Mouse (Mus musculus) liver, embryonic 13.5 days (tissue): ENCODE measurements around the gene 1810049J17Rik. TPM values are rescaled to one million over a fixed set of nuclear protein-coding genes. Genes with fewer than 3 reads are reported as not detected.
A peak's percentile ranks its signal among the peaks of the same experiment; 100 is the strongest.

Experiments used
- ATAC-seq: fragments of 200-750 bp; cut with Nextera tagmentation; 2 replicates; pipeline ENCODE4 v1.8.0; 2017; ENCODE audit warnings: low read depth, mild to moderate bottlenecking, moderate number of reproducible peaks, moderate library complexity
- DNase-seq: peaks from one replicate; pipeline ENCODE4 v3.0.0; 2022
- H3K27ac ChIP-seq: fragments of 300-500 bp; sonication (generic); 2 replicates; pipeline ENCODE4 v1.5.1; 2015; ENCODE audit warnings: moderate library complexity, mild to moderate bottlenecking, inconsistent platforms
- H3K27me3 ChIP-seq: fragments of 300-500 bp; sonication (generic); 2 replicates; pipeline ENCODE4 v1.6.1; 2015; ENCODE audit warnings: mild to moderate bottlenecking, inconsistent platforms
- H3K36me3 ChIP-seq: fragments of 300-500 bp; sonication (generic); 2 replicates; pipeline ENCODE4 v1.6.1; 2015; ENCODE audit warnings: mild to moderate bottlenecking, inconsistent platforms
- H3K4me1 ChIP-seq: fragments of 300-500 bp; sonication (generic); replicated peaks from 2 replicates; pipeline ENCODE4 v1.6.1; 2015; ENCODE audit warnings: inconsistent platforms
- H3K4me2 ChIP-seq: fragments of 300-500 bp; sonication (generic); 2 replicates; pipeline ENCODE4 v1.6.1; 2015; ENCODE audit warnings: inconsistent platforms, mild to moderate bottlenecking, moderate library complexity
- H3K4me3 ChIP-seq: fragments of 300-500 bp; sonication (generic); replicated peaks from 2 replicates; pipeline ENCODE4 v1.5.1; 2015; ENCODE audit warnings: mild to moderate bottlenecking, inconsistent platforms
- H3K9ac ChIP-seq: fragments of 300-500 bp; sonication (generic); 2 replicates; pipeline ENCODE4 v1.6.1; 2015; ENCODE audit warnings: mild to moderate bottlenecking, inconsistent platforms
- H3K9me3 ChIP-seq: fragments of 300-500 bp; sonication (generic); replicated peaks from 2 replicates; pipeline ENCODE4 v1.6.1; 2016; ENCODE audit warnings: inconsistent platforms
- WGBS: fragments of 180-500 bp; shearing (Covaris S2); methylation state at CpG from one replicate; pipeline ENCODE4 v1.1.7; 2015; ENCODE audit not compliant: insufficient replicate concordance; 5-methylcytosine and 5-hydroxymethylcytosine counted together
- polyA plus RNA-seq: library from polyadenylated mRNA; unstranded; fragments of >200 nt; fragmentation: Nextera tagmentation; extraction: Ambion mirVana; gene quantifications from 2 replicates; pipeline ENCODE4 v1.2.1, GENCODE M21; 2015

Gene 1810049J17Rik
- polyA plus RNA-seq, 1 experiment from 2014 or later, result 0.29 TPM

GRCm38 (mm10) chr15:12346916-12347315 lies 25.2 kb upstream of the 1810049J17Rik start:
- no peak overlapping the region for H3K4me3 ChIP-seq
- H3K9ac ChIP-seq, result no peak overlapping the region
- DNase-seq, result no peak
- 93% methylated on average over 3 of the region's 3 CpGs for WGBS
- H3K4me2 ChIP-seq, result no peak overlapping the region
- peaks cover 9% of the 10 kb centered on the region for H3K4me1 ChIP-seq
- no peaks in the 10 kb centered on the region for H3K9me3 ChIP-seq
- ATAC-seq, result no peak
- peaks cover 68% of the 10 kb centered on the region for H3K36me3 ChIP-seq
- H3K27ac ChIP-seq, result no peak overlapping the region; the same call in 1 of the 2 replicates
- H3K27me3 ChIP-seq, result no peaks in the 10 kb centered on the region

DNA sequence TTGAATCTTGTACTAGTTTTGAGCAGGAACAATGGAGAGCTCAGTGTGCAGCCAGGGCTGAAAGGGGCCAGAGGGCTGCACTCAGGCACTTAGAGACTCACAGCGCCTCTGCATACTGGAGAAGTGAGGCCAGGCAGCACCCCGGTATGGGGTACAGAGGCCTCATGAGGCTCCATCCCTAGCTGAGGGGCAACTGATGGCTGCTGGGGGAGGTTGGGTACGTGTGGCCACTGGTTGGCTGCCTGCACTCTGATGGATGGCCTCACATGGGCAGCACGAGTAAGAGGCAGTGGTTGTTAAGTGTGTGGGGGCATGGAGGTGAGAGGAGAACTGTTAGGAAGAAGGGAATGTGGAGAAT lies 19.7 kb upstream of the 1810049J17Rik start:
- H3K36me3 ChIP-seq, result peaks cover 29% of the 10 kb centered on the region
- H3K4me3 ChIP-seq, result peak overlapping the region; percentile 39
- peak overlapping the region; percentile 66 for H3K9ac ChIP-seq
- peak overlapping the region; percentile 93 for H3K27ac ChIP-seq
- peak overlapping the region; percentile 72 for H3K4me2 ChIP-seq
- ATAC-seq (peak; percentile 78), DNase-seq (peak; percentile 39)
- H3K4me1 ChIP-seq, result peaks cover 57% of the 10 kb centered on the region
- no peaks in the 10 kb centered on the region for H3K27me3 ChIP-seq
- 20% methylated on average over 4 of the region's 4 CpGs for WGBS
- H3K9me3 ChIP-seq, result no peaks in the 10 kb centered on the region

- 24% methylated on average over 5 of the region's 5 CpGs for WGBS
- peak overlapping the region; percentile 93 for H3K27ac ChIP-seq
- peak overlapping the region; percentile 66 for H3K9ac ChIP-seq
- H3K4me3 ChIP-seq, result peak overlapping the region; percentile 39
- H3K27me3 ChIP-seq, result no peaks in the 10 kb centered on the region
- peaks cover 63% of the 10 kb centered on the region for H3K4me1 ChIP-seq
- H3K36me3 ChIP-seq, result peaks cover 26% of the 10 kb centered on the region
- ATAC-seq (peak; percentile 75), DNase-seq (no peak)
- peak overlapping the region; percentile 72 for H3K4me2 ChIP-seq
- no peaks in the 10 kb centered on the region for H3K9me3 ChIP-seq
These were observed 19.1 kb upstream of the 1810049J17Rik start for GRCm38 (mm10) chr15:12340536-12341400.

DNA sequence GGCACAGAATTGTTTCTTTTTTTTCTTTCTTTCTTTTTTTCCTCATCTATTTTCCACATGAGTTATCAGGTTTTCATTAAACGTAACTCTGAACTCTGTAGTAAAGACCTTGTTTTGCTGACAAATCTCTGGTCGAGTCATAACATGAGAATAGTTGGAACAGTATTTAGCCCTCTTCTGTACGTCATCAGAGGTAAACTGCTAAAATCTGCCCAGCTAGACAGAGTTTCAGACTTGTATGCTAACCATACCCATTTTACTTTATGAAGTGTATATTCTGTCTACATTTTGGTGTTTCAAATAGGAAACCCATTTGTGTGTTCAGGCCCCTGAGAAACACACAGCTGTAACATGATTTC lies 16.1 kb upstream of the 1810049J17Rik start:
- Histone ChIP-seq H3K27me3 (no peaks in the 10 kb centered on the region), H3K4me1 (peaks cover 87% of the 10 kb centered on the region), H3K36me3 (peaks cover under 1% of the 10 kb centered on the region; the same call in 1 of the 2 replicates), H3K4me2 (no peak overlapping the region), H3K9me3 (no peaks in the 10 kb centered on the region), H3K27ac (peak overlapping the region; percentile 73), H3K4me3 (no peak overlapping the region), H3K9ac (no peak overlapping the region)
- 33% methylated on average over 3 of the region's 3 CpGs for WGBS
- no peak for DNase-seq
- no peak for ATAC-seq

DNA sequence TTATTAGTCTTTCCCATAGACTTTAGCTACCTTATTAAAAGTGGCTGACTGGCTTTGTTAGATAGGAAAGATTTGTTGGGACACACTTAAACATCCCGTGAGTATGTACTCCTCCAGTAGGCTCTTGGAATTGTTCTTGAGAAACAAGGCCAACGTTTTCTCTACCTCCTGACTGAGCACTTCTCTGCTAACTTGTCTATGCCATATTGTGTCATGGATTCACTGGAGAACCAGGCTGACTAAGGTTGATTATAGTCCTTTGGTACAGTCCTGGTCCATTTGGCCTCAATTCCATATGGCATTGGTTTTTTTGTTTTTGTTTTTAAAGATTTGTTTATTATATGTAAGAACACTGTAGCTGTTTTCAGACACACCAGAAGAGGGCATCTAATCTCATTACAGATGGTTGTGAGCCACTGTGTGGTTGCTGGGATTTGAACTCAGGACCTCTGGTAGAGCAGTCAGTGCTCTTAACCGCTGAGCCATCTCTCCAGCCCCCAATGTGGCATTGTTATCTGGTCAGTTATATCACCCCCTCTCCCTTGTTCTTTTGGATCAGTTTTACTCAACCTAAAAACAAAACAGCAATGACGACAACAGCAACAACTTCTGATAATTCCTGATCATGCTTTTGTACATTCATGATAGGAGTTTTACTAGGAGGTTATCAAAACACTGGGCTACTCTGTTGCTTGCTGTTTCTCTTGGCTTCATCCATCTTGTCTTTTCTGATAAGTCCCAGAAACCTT lies 15.5 kb upstream of the 1810049J17Rik start:
- H3K4me2 ChIP-seq, result peak overlapping the region; percentile 25; the same call in 1 of the 2 replicates
- H3K9me3 ChIP-seq, result no peaks in the 10 kb centered on the region
- DNase-seq (peak; percentile 52), ATAC-seq (peak; percentile 27)
- WGBS, result 40% methylated on average over 4 of the region's 4 CpGs
- peak overlapping the region; percentile 73 for H3K27ac ChIP-seq
- H3K36me3 ChIP-seq, result 0 out of 2 replicates have a peak, but pooled peaks cover 5% of the 10 kb centered on the region
- H3K27me3 ChIP-seq, result no peaks in the 10 kb centered on the region
- H3K9ac ChIP-seq, result no peak overlapping the region
- H3K4me3 ChIP-seq, result no peak overlapping the region
- peaks cover 87% of the 10 kb centered on the region for H3K4me1 ChIP-seq

DNA sequence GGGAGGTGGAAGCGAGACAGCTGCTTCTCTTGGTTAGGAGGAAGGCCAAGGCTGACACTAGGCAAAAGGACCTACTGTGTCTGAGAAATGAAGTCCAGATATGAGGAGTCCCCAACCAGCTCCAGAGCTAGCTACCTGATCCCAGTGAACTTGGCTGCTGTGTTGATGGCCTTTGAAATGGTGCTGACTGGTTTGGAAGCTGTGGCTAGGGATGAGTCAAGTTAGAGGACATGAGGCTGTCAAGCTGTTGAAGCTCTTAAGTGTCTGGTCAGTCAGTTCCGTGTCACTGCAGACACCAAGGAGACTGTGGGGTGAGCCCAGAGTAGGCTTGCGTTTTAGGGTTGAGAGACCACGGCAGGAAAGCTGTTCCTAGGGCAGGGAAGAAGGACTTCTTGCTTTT lies 12.7 kb upstream of the 1810049J17Rik start:
- DNase-seq (no peak), ATAC-seq (no peak)
- H3K4me3 ChIP-seq, result no peak overlapping the region
- H3K9ac ChIP-seq, result peak overlapping the region; percentile 23; the same call in 1 of the 2 replicates
- H3K4me2 ChIP-seq, result no peak overlapping the region
- WGBS, result 70% methylated on average over 4 of the region's 4 CpGs
- H3K27ac ChIP-seq, result peak overlapping the region; percentile 53
- peaks cover 88% of the 10 kb centered on the region for H3K4me1 ChIP-seq
- H3K27me3 ChIP-seq, result no peaks in the 10 kb centered on the region
- H3K9me3 ChIP-seq, result no peaks in the 10 kb centered on the region
- 0 out of 2 replicates have a peak, but pooled peaks cover 5% of the 10 kb centered on the region for H3K36me3 ChIP-seq

- Histone ChIP-seq H3K4me3 (no peak overlapping the region), H3K9me3 (no peaks in the 10 kb centered on the region), H3K36me3 (peaks cover 13% of the 10 kb centered on the region; the same call in 1 of the 2 replicates), H3K4me2 (no peak overlapping the region), H3K4me1 (peaks cover 69% of the 10 kb centered on the region), H3K27ac (no peak overlapping the region), H3K9ac (no peak overlapping the region), H3K27me3 (no peaks in the 10 kb centered on the region)
- ATAC-seq, result no peak
- no peak for DNase-seq
- 67% methylated on average over 1 of the region's 1 CpGs for WGBS
These were observed 9.6 kb upstream of the 1810049J17Rik start for GRCm38 (mm10) chr15:12331300-12331699.

DNA sequence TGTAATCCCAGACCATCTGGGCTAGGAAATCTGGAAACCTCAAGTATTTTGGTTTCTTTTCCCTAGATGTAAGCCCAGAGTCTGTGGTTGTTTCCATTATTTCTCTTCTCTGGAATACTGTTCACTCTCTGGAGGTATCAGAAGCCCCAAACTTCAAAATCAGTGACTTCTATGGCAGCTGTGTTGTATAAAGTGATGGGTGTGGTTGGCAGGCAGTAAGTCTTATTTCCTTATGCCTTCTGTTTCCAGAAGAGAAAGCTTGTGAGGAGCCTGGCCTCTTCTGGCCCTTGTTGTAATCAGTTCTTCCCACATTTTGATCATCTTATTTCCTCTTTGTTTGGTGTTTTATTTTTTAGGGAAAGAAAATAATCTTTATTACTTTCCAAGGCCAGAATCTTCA lies 9.2 kb upstream of the 1810049J17Rik start:
- H3K4me1 ChIP-seq, result peaks cover 69% of the 10 kb centered on the region
- peaks cover 17% of the 10 kb centered on the region for H3K36me3 ChIP-seq
- H3K4me2 ChIP-seq, result no peak overlapping the region
- no peak overlapping the region for H3K9ac ChIP-seq
- H3K4me3 ChIP-seq, result no peak overlapping the region
- H3K9me3 ChIP-seq, result no peaks in the 10 kb centered on the region
- DNase-seq (no peak), ATAC-seq (no peak)
- H3K27me3 ChIP-seq, result no peaks in the 10 kb centered on the region
- H3K27ac ChIP-seq, result no peak overlapping the region

GRCm38 (mm10) chr15:12330389-12330788 lies 8.7 kb upstream of the 1810049J17Rik start:
- WGBS, result 80% methylated on average over 3 of the region's 3 CpGs
- DNase-seq, result no peak
- Histone ChIP-seq H3K4me1 (peaks cover 70% of the 10 kb centered on the region), H3K9me3 (no peaks in the 10 kb centered on the region), H3K4me3 (no peak overlapping the region), H3K27ac (no peak overlapping the region), H3K36me3 (peaks cover 22% of the 10 kb centered on the region), H3K9ac (no peak overlapping the region), H3K4me2 (no peak overlapping the region), H3K27me3 (no peaks in the 10 kb centered on the region)
- no peak for ATAC-seq

DNA sequence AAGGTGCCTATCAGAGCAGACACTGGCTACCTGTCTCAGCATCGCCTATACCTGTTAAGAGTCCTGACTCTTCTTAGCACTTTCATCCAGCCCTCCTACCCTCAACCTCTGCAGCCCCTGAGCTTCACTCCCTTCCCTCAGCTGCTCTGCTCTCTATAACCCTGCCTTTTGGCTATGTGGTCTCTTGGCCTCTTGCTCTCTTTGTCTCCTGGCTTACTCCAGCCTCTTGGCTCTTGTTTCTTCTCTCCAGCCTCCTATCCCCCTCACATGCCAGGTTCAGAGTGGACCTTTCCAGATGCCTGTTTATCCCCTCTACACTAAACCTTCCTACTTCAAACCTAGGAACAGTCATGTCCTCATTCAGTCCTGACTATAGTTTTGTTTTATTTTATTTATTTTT lies 2.6 kb upstream of the 1810049J17Rik start:
- H3K27ac ChIP-seq, result peak overlapping the region; percentile 27
- peak overlapping the region; percentile 12; the same call in 1 of the 2 replicates for H3K9ac ChIP-seq
- peaks cover 5% of the 10 kb centered on the region; the same call in 1 of the 2 replicates for H3K27me3 ChIP-seq
- ATAC-seq (no peak), DNase-seq (no peak)
- no peaks in the 10 kb centered on the region for H3K9me3 ChIP-seq
- 0 out of 2 replicates have a peak overlapping the region, but pooled peaks have one; percentile 99 for H3K4me3 ChIP-seq
- H3K4me1 ChIP-seq, result peaks cover 50% of the 10 kb centered on the region
- WGBS, result 83% methylated on average over 1 of the region's 1 CpGs
- H3K36me3 ChIP-seq, result peaks cover 18% of the 10 kb centered on the region
- H3K4me2 ChIP-seq, result peak overlapping the region; percentile 36

- Histone ChIP-seq H3K27me3 (peaks cover 5% of the 10 kb centered on the region; the same call in 1 of the 2 replicates), H3K4me2 (peak overlapping the region; percentile 83), H3K27ac (peak overlapping the region; percentile 94), H3K4me3 (peak overlapping the region; percentile 99), H3K9ac (peak overlapping the region; percentile 99), H3K9me3 (no peaks in the 10 kb centered on the region), H3K4me1 (peaks cover 48% of the 10 kb centered on the region), H3K36me3 (peaks cover 16% of the 10 kb centered on the region)
- DNase-seq (no peak), ATAC-seq (no peak)
- WGBS, result 11% methylated on average over 9 of the region's 9 CpGs
These were observed 1.1 kb upstream of the 1810049J17Rik start for GRCm38 (mm10) chr15:12322676-12323402.
